Mouse (Mus musculus) inflammation-experienced regulatory T-cells, adult 6 months (primary cell): ENCODE data around the gene Ift46. TPM values are rescaled to one million over a fixed set of nuclear protein-coding genes. Genes with fewer than 3 reads are reported as not detected.

Experiments used
- ATAC-seq: one replicate; pipeline ENCODE4 v1.8.0; 2017
- polyA plus RNA-seq, 3 experiments: library from polyadenylated mRNA; unstranded; fragments of 100-300 nt; shearing (Covaris generic); gene quantifications; one replicate each; pipeline ENCODE4 v1.2.1; 2017

The Ift46 gene
- polyA plus RNA-seq: 10 to 100 TPM; 43.4 to 67.5 (median 47.3) TPM

GRCm38 (mm10) chr9:44767101-44768028, at the start of gene Ift46, which contains the start of gene Arcn1:
Gene Ift46, plus strand, starts transcription at chr9:44767908.
Gene Arcn1, minus strand, starts transcription at chr9:44767845.
- peak; percentile 73 for ATAC-seq

- no peak for ATAC-seq
Observed at GRCm38 (mm10) chr9:44718937-44719631, 48.6 kb upstream of the Ift46 start.

GRCm38 (mm10) chr9:44719632-44720357, 47.9 kb upstream of the Ift46 start:
- ATAC-seq: no peak

GRCm38 (mm10) chr9:44720358-44721153, 47.2 kb upstream of the Ift46 start:
- peak; percentile 51 for ATAC-seq

GRCm38 (mm10) chr9:44721154-44721876, 46.4 kb upstream of the Ift46 start:
- peak; percentile 58 for ATAC-seq

- ATAC-seq: no peak
Observed at GRCm38 (mm10) chr9:44721877-44722186, 45.9 kb upstream of the Ift46 start.

GRCm38 (mm10) chr9:44722575-44722974, 45.1 kb upstream of the Ift46 start:
- ATAC-seq: no peak

- no peak for ATAC-seq
Observed at GRCm38 (mm10) chr9:44723008-44723407, 44.7 kb upstream of the Ift46 start.

- ATAC-seq: no peak
Observed at GRCm38 (mm10) chr9:44723521-44724041, 44.1 kb upstream of the Ift46 start.

GRCm38 (mm10) chr9:44724223-44724622, 43.5 kb upstream of the Ift46 start:
- ATAC-seq: no peak

- no peak for ATAC-seq
Observed at GRCm38 (mm10) chr9:44724665-44725064, 43.0 kb upstream of the Ift46 start.

- ATAC-seq: no peak
Observed at GRCm38 (mm10) chr9:44726431-44727146, 41.1 kb upstream of the Ift46 start.

GRCm38 (mm10) chr9:44727441-44727840, 40.3 kb upstream of the Ift46 start:
- ATAC-seq: no peak

GRCm38 (mm10) chr9:44732130-44732549, 35.6 kb upstream of the Ift46 start:
- no peak for ATAC-seq

GRCm38 (mm10) chr9:44732921-44733530, 34.7 kb upstream of the Ift46 start:
- no peak for ATAC-seq

- peak; percentile 38 for ATAC-seq
Observed at GRCm38 (mm10) chr9:44733671-44734523, 33.8 kb upstream of the Ift46 start.

GRCm38 (mm10) chr9:44734524-44735494, 32.9 kb upstream of the Ift46 start, which contains the start of gene Phldb1:
Gene Phldb1, minus strand, starts transcription at chr9:44735198.
- ATAC-seq: peak; percentile 72

- ATAC-seq: no peak
Observed at GRCm38 (mm10) chr9:44735886-44736285, 31.8 kb upstream of the Ift46 start.
